Mouse (Mus musculus) right cerebral cortex, postnatal 14 days (tissue): ENCODE data around the gene Fbxw10.

ENCODE experiments used
- DNase-seq: peaks from one replicate; pipeline ENCODE4 v3.0.0; 2022

The Fbxw10 gene

DNA sequence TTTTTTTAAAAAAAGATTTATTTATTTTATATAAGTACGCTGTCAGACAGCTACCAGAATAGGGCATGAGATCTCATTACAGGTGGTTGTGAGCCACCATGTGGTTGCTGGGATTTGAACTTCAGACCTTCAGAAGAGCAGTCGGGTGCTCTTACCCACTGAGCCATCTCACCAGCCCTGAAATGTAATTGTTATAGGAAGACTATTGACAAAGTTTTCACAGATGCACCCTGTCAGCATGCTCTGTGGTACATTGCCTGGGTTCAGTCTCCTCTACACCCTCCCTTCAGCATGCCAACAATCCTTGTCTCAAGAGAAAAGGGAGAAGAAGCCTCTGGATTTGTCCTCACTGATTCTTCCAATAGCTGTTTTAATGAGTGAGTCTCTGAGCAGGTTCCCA lies 66.3 kb downstream of the Fbxw10 start:
- DNase-seq, result no peak

DNA sequence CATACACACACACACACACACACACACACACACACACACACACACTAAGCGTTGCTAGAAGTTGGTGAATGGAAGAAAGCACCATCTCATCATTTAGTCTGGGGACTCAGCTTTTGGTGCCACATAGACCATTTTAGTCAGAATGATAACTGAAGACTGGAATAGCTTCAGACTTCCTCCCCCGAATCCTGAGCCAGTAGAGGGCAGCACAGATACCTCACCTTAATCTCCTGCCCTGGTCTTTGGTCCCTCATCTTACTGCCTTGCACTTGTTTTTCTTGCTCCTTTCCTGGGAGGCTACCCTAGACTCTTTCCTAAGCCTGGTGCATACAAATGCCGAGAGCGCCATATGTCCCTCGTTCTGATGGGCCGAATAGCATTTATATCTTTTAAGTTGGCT lies 67.7 kb downstream of the Fbxw10 start:
- DNase-seq, result no peak

DNA sequence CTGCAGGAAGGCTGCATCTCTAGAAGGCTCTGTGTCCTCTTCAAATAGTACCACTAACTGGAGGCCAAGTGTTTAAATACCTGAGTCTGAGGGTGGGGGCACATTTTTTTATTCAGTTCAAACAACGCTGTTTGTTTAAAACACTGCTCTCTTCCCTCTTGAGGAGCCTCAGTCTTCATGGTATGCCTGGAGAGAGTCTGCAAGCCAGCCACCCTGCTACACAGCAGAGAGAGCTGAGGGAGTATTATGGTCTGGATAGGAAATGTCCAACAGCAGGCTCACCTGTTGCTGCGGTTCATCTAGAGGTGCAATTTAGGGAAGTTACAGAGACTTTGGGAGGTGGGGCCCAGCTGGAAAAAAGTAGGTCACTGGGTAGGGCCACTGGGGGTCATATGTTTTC lies 68.6 kb downstream of the Fbxw10 start:
- DNase-seq, result no peak

DNA sequence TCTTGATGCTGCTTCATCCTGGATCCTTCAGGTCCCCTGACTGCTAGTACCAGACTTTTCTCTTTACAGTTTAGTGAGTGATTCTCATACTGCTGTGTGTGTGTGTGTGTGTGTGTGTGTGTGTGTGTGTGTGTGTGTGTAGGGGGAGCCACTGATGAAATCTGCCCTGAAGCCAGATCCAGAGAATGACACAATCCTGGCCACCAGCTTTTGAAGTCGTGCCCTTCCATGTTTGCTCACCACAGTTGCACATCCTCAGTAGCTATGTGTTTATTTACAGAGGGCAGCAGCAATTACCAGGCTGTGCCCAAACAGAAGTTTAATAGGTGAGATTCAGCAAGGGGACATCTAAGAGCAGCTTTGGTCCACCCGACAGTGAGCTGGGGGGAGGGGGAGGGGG lies 69.9 kb downstream of the Fbxw10 start:
- DNase-seq, result no peak

DNA sequence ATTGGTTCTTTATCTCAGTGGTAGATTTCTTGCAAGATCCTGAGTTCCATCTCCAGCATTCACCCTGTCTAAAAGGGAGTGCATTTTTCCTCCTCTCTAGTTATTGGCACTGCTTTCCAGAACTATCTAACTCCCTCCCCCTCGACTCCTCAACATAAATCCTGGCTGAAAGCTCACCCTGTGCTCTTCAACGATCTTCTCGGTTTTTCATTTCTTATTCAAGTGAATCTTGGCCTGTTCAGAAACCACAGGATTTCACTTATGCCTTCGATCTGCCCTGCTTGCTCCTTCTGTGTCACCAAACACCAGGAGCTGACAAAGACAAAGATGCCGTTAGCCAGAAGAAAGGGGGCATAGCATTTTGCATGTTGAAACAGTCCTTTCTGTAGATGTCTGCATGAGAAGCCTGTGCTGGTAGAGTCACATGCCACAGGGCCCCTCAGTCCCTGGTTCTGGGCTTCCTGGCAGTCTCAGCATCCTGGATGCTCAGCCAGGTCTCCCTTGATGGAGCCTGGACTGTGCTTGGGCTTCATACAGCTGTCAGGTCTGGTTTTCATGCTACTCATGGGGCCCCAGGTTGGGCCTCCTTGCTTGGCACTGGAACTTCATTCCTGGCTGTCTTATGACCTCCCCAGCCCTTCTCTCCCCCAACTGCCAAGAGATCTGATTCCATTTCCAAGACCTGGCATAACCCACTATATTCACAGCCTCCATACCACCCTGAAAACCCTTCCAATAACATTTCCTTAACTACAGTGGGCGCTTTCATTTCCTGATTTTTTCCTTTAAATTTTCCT lies 73.3 kb downstream of the Fbxw10 start:
- no peak for DNase-seq

DNA sequence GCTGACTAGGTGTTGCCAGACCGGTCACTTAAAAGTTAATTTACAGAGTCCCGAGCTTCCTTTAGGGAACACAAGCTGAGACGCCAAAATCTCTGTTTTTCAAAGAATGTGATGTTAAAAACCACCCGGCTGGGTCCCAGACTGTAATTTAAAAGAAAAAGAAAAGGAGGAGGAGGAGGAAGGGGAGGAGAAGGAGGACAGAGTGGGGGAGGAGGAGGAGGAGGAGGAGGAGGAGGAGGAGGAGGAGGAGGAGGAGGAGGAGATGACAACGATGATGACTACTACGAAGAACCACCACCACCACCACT lies 73.8 kb downstream of the Fbxw10 start:
- DNase-seq, result no peak

DNA sequence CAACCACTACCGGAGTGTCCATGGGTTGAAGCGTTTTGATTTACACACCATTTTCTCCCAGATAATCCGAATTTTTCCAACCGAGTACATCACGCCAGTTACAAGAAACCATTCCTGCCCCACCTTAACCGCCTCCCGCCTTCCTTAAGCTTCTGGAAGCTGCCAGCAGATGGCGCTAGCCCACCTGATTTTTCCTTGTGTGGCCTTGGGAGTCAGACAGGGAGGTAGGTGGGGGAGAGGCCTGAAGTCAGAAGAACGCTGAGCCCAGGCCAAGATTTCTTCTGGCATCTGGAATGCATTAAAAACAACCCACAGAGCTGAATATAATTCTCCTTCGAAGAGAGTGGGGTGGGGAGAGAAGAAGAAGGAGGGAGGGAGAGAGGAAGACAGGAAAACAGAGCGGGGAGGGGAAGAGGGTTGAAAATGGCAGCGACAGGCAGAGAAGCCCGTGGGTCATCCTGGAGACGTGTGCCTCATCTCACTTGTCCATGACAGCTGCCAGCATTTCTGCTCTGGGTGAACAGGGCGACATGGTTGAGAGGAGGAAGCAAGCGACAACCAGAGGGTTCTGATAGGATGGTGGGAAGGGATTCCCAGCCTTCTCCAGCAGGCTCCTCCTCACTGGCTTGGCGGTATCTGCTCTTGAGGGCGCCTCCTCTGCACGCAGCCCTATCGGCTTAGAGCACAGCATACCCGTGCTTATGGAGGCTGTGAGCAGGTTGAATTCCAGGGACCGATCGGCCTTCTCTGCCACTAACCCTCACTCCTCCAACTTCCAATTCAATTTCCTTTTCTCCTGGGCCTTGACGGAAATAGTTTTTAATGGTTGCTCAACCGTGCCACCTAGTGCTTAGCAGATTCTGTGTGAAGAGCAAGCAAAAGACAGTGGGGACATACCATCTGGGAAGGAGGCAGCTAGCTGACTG lies 74.4 kb downstream of the Fbxw10 start:
- DNase-seq, result peak; percentile 90

DNA sequence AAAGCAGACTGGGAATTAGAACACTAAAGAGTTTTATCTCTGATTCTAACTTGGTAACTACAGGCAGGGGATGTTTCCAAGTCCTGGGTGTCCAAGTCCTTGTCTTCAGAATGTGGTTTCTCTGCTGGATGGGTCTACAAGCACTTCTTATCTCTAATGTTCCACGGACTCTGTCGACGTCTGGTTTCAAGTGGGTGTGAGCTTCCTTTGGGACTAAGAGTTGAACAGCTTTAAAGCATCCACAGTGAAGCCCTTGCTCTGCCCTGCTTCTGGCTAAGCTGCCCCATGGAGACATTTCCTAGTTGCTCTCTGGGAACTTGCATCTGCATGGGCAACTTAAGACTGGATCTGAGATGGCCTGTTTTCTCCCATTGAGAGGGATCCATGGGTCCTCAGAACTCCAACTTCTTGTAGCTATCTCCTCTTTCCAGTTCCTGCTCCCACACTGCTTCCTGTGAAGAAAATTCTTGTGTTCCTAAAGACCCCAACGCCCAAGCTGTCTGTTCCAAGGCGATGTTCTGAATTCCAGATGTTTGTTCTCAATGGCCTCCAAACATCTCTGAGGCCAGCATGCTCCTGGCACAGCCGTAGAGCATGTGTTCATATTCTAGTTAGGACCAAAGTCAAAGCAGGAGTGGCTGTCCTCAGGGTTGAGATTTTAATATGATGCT lies 77.4 kb downstream of the Fbxw10 start:
- DNase-seq, result no peak
